Mouse (Mus musculus) E14TG2a.4 (cell line): ENCODE results near the gene Rims3.

Experiments used
- H3K27me3 ChIP-seq: 2 replicates; pipeline ENCODE4 v1.6.1; 2014; ENCODE audit warnings: low read length, control low read depth; ENCODE audit not compliant: insufficient read depth
- H3K36me3 ChIP-seq: 2 replicates; pipeline ENCODE4 v1.6.1; 2014; ENCODE audit warnings: low read length, control low read depth; ENCODE audit not compliant: insufficient read depth
- H3K4me1 ChIP-seq: replicated peaks from 2 replicates; pipeline ENCODE4 v1.6.1; 2014; ENCODE audit warnings: low read depth, low read length, control low read depth
- H3K4me3 ChIP-seq: replicated peaks from 2 replicates; pipeline ENCODE4 v1.5.1; 2014; ENCODE audit warnings: mild to moderate bottlenecking, low read length
- H3K9me3 ChIP-seq: 2 replicates; pipeline ENCODE4 v1.6.1; 2014; ENCODE audit warnings: low read length, control low read depth
- CTCF ChIP-seq: conservative IDR thresholded peaks from 2 replicates; pipeline ENCODE4 v1.5.1; 2014; ENCODE audit warnings: low read length
- NANOG ChIP-seq: IDR thresholded peaks from 2 replicates; pipeline ENCODE4 v1.6.1; 2014; ENCODE audit warnings: borderline replicate concordance, low read length, mixed read lengths
- POU5F1 ChIP-seq: IDR thresholded peaks from 2 replicates; pipeline ENCODE4 v1.6.1; 2014; ENCODE audit warnings: low read length, borderline replicate concordance

Gene Rims3

GRCm38 (mm10) chr4:120854588-120855319 lies at the start of gene Rims3:
TSS of gene Rims3 (plus strand) at chr4:120854816.
- Histone ChIP-seq H3K4me1 (peaks cover 37% of the 10 kb centered on the region), H3K4me3 (peak within 1 kb of the TSS; percentile 93), H3K36me3 (no peaks in the 10 kb centered on the region), H3K27me3 (peaks cover 19% of the 10 kb centered on the region), H3K9me3 (no peaks in the 10 kb centered on the region)
- TF ChIP-seq CTCF = no peak
- no peak for TF ChIP-seq NANOG
- TF ChIP-seq POU5F1 = no peak

GRCm38 (mm10) chr4:120805816-120806215 lies 48.8 kb upstream of the Rims3 start:
- Histone ChIP-seq H3K27me3 (no peaks in the 10 kb centered on the region), H3K9me3 (no peaks in the 10 kb centered on the region), H3K4me1 (peaks cover 33% of the 10 kb centered on the region), H3K4me3 (no peak overlapping the region), H3K36me3 (peaks cover 4% of the 10 kb centered on the region; the same call in 1 of the 2 replicates)
- TF ChIP-seq POU5F1 (no peak), NANOG (no peak), CTCF (no peak)

- Histone ChIP-seq H3K9me3 (no peaks in the 10 kb centered on the region), H3K4me3 (peak overlapping the region; percentile 73; the same call in 1 of the 2 replicates)
Observed at GRCm38 (mm10) chr4:120813762-120814161, 40.9 kb upstream of the Rims3 start.

GRCm38 (mm10) chr4:120814171-120814570 lies 40.4 kb upstream of the Rims3 start:
- TF ChIP-seq POU5F1 (no peak), CTCF (no peak), NANOG (no peak)
- Histone ChIP-seq H3K9me3 (no peaks in the 10 kb centered on the region), H3K27me3 (no peaks in the 10 kb centered on the region), H3K36me3 (no peaks in the 10 kb centered on the region), H3K4me3 (peak overlapping the region; percentile 73; the same call in 1 of the 2 replicates), H3K4me1 (peaks cover 76% of the 10 kb centered on the region)

More at GRCm38 (mm10) chr4:120813762-120814161, 40.9 kb upstream of the Rims3 start:
- Histone ChIP-seq H3K4me1 (peaks cover 74% of the 10 kb centered on the region), H3K27me3 (no peaks in the 10 kb centered on the region), H3K36me3 (no peaks in the 10 kb centered on the region)
- no peak for TF ChIP-seq NANOG
- TF ChIP-seq POU5F1 = no peak
- TF ChIP-seq CTCF = no peak

GRCm38 (mm10) chr4:120815163-120815562 lies 39.5 kb upstream of the Rims3 start:
- Histone ChIP-seq H3K36me3 (peaks cover 3% of the 10 kb centered on the region; the same call in 1 of the 2 replicates), H3K4me1 (peaks cover 85% of the 10 kb centered on the region), H3K9me3 (no peaks in the 10 kb centered on the region), H3K4me3 (peak overlapping the region; percentile 73), H3K27me3 (no peaks in the 10 kb centered on the region)
- no peak for TF ChIP-seq CTCF
- no peak for TF ChIP-seq NANOG
- no peak for TF ChIP-seq POU5F1

GRCm38 (mm10) chr4:120815622-120816334 lies 38.8 kb upstream of the Rims3 start:
- H3K4me3 ChIP-seq = peak overlapping the region; percentile 73
- no peaks in the 10 kb centered on the region for H3K27me3 ChIP-seq
- no peak; the same call in 1 of the 2 replicates for TF ChIP-seq NANOG
- TF ChIP-seq POU5F1 = no peak
- no peak for TF ChIP-seq CTCF
- H3K9me3 ChIP-seq = no peaks in the 10 kb centered on the region
- peaks cover 9% of the 10 kb centered on the region; the same call in 1 of the 2 replicates for H3K36me3 ChIP-seq
- peaks cover 91% of the 10 kb centered on the region for H3K4me1 ChIP-seq

- H3K4me3 ChIP-seq = no peak overlapping the region
- H3K9me3 ChIP-seq = no peaks in the 10 kb centered on the region
- H3K27me3 ChIP-seq = no peaks in the 10 kb centered on the region
- TF ChIP-seq NANOG (no peak), POU5F1 (no peak), CTCF (no peak)
- peaks cover 91% of the 10 kb centered on the region for H3K4me1 ChIP-seq
- peaks cover 9% of the 10 kb centered on the region; the same call in 1 of the 2 replicates for H3K36me3 ChIP-seq
Observed at GRCm38 (mm10) chr4:120817002-120817774, 37.4 kb upstream of the Rims3 start.

- Histone ChIP-seq H3K36me3 (peaks cover 15% of the 10 kb centered on the region; the same call in 1 of the 2 replicates), H3K4me1 (peaks cover 92% of the 10 kb centered on the region), H3K4me3 (no peak overlapping the region), H3K27me3 (no peaks in the 10 kb centered on the region), H3K9me3 (no peaks in the 10 kb centered on the region)
- no peak for TF ChIP-seq CTCF
- no peak for TF ChIP-seq NANOG
- no peak for TF ChIP-seq POU5F1
Observed at GRCm38 (mm10) chr4:120817951-120818350, 36.7 kb upstream of the Rims3 start.
